Mouse (Mus musculus) spleen, adult 2 months (tissue): Measurements from ENCODE around the gene Bpgm.

Source experiments
- CTCF ChIP-seq: fragments of 200-500 bp; IDR thresholded peaks from 2 replicates; pipeline ENCODE4 v1.5.1; 2011; ENCODE audit warnings: mild to moderate bottlenecking, inconsistent platforms; ENCODE audit not compliant: insufficient read depth, insufficient read length, insufficient replicate concordance; ENCODE audit errors: extremely low read depth
- POLR2A ChIP-seq: fragments of 200-500 bp; IDR thresholded peaks from 2 replicates; pipeline ENCODE4 v1.6.1; 2011; ENCODE audit warnings: low read depth, low read length, inconsistent platforms

GRCm38 (mm10) chr6:34475391-34475790 is 616 bp upstream of the Bpgm start:
- TF ChIP-seq POLR2A (no peak), CTCF (no peak)
